Mouse (Mus musculus) heart, embryonic 11.5 days (tissue): ENCODE results near the gene Plpp7. TPM values are rescaled to one million over a fixed set of nuclear protein-coding genes. Genes with fewer than 3 reads are reported as not detected.

Source experiments
- ATAC-seq: fragments of 200-750 bp; cut with Nextera tagmentation; replicated peaks from 2 replicates; pipeline ENCODE4 v1.8.0; 2017; ENCODE audit warnings: moderate library complexity; ENCODE audit not compliant: insufficient number of reproducible peaks, low FRiP score, low TSS enrichment
- H3K27ac ChIP-seq: fragments of 300-500 bp; sonication (generic); 2 replicates; pipeline ENCODE4 v1.5.1; 2014; ENCODE audit warnings: mild to moderate bottlenecking, low read depth, low read length
- H3K27me3 ChIP-seq: fragments of 300-500 bp; sonication (generic); 2 replicates; pipeline ENCODE4 v1.6.1; 2014; ENCODE audit warnings: mild to moderate bottlenecking, low read length, mixed read lengths; ENCODE audit not compliant: control insufficient read depth, insufficient read depth
- H3K36me3 ChIP-seq: fragments of 300-500 bp; sonication (generic); 2 replicates; pipeline ENCODE4 v1.6.1; 2014; ENCODE audit warnings: mild to moderate bottlenecking, low read length, moderate library complexity, mixed read lengths; ENCODE audit not compliant: control insufficient read depth, insufficient read depth
- H3K4me1 ChIP-seq: fragments of 300-500 bp; sonication (generic); 2 replicates; pipeline ENCODE4 v1.6.1; 2014; ENCODE audit warnings: low read length; ENCODE audit not compliant: control insufficient read depth, insufficient read depth
- H3K4me2 ChIP-seq: fragments of 300-500 bp; sonication (generic); 2 replicates; pipeline ENCODE4 v1.6.1; 2014; ENCODE audit warnings: mild to moderate bottlenecking, moderate library complexity
- H3K4me3 ChIP-seq: fragments of 300-500 bp; sonication (generic); 2 replicates; pipeline ENCODE4 v1.5.1; 2014; ENCODE audit warnings: low read depth, low read length
- H3K9ac ChIP-seq: fragments of 300-500 bp; sonication (generic); 2 replicates; pipeline ENCODE4 v1.6.1; 2014; ENCODE audit warnings: mild to moderate bottlenecking, low read depth, low read length, moderate library complexity
- H3K9me3 ChIP-seq: fragments of 300-500 bp; sonication (generic); replicated peaks from 2 replicates; pipeline ENCODE4 v1.6.1; 2016; ENCODE audit warnings: low read length; ENCODE audit not compliant: control insufficient read depth
- WGBS: fragments of 180-500 bp; shearing (Covaris S2); extraction: QIAGEN DNeasy Blood & Tissue Kit; methylation state at CpG from one replicate; pipeline ENCODE4 v1.1.7; 2014; ENCODE audit not compliant: insufficient replicate concordance; 5-methylcytosine and 5-hydroxymethylcytosine counted together
- polyA plus RNA-seq: library from polyadenylated mRNA; unstranded; fragments of >200 nt; fragmentation: Nextera tagmentation; extraction: Ambion mirVana; gene quantifications from 2 replicates; pipeline ENCODE4 v1.2.1, GENCODE M21; 2014

Gene Plpp7
- polyA plus RNA-seq, 1 experiment from 2014 or later, result 10.0 TPM

GRCm38 (mm10) chr2:32057794-32058193 is 37.5 kb upstream of the Plpp7 start:
- Histone ChIP-seq H3K4me1 (peaks cover 76% of the 10 kb centered on the region), H3K27ac (peak overlapping the region; percentile 90), H3K4me2 (no peak overlapping the region), H3K4me3 (no peak overlapping the region), H3K36me3 (no peaks in the 10 kb centered on the region; the same call in 1 of the 2 replicates), H3K9me3 (no peaks in the 10 kb centered on the region), H3K27me3 (no peaks in the 10 kb centered on the region), H3K9ac (no peak overlapping the region)
- 68% methylated on average over 4 of the region's 4 CpGs for WGBS
- no peak for ATAC-seq

DNA sequence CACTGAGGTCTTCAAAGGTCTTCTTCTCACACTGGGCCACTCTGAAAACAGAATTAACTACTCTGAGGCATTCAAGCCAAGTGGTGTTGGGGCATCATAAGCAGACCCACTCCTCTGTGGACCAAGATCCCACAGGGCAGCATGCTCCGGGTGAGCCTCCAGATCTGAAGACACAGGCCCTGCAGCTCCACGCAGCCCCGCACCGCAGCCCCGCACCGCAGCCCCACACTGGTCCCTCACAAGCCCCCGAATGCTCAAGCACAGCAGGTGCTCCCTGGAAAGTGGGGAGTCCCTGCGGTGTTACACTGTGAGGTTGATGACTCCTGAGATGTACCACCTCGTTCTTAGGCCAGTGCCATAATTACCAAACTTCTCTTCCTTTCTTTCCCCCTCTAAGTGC is 37.1 kb upstream of the Plpp7 start:
- H3K9ac ChIP-seq, result no peak overlapping the region
- no peak overlapping the region for H3K4me3 ChIP-seq
- no peaks in the 10 kb centered on the region for H3K9me3 ChIP-seq
- H3K27ac ChIP-seq, result 0 out of 2 replicates have a peak overlapping the region, but pooled peaks have one; percentile 90
- H3K4me1 ChIP-seq, result peaks cover 80% of the 10 kb centered on the region
- 75% methylated on average over 9 of the region's 9 CpGs for WGBS
- ATAC-seq, result no peak
- no peaks in the 10 kb centered on the region; the same call in 1 of the 2 replicates for H3K36me3 ChIP-seq
- no peak overlapping the region for H3K4me2 ChIP-seq
- no peaks in the 10 kb centered on the region for H3K27me3 ChIP-seq

GRCm38 (mm10) chr2:32058716-32059115 is 36.6 kb upstream of the Plpp7 start:
- Histone ChIP-seq H3K9me3 (no peaks in the 10 kb centered on the region), H3K4me1 (peaks cover 82% of the 10 kb centered on the region), H3K27me3 (no peaks in the 10 kb centered on the region), H3K9ac (no peak overlapping the region), H3K27ac (peak overlapping the region; percentile 23; the same call in 1 of the 2 replicates), H3K4me2 (no peak overlapping the region), H3K4me3 (no peak overlapping the region), H3K36me3 (no peaks in the 10 kb centered on the region)
- no peak for ATAC-seq
- 37% methylated on average over 5 of the region's 5 CpGs for WGBS

DNA sequence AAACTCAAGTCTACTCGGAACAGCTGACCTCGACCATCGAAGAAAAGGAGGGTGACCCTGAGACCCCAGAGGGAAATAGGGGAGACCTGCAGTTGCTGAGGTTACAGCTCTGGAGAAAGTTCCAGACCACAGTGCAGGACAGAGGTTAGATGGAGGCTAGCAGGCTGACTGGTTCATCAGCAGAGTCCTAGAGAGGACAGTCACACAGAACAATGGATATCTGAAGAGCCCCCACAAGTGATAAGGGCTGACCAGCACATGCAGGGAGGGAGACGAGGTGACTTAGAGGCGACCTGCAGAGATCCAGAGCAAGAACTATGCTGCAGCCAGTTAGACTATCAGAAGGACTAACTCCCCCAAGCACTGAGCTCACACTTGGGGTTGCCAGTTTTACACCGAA is 35.7 kb upstream of the Plpp7 start:
- Histone ChIP-seq H3K9ac (no peak overlapping the region), H3K4me2 (no peak overlapping the region), H3K4me1 (peaks cover 87% of the 10 kb centered on the region), H3K4me3 (no peak overlapping the region), H3K27me3 (no peaks in the 10 kb centered on the region), H3K9me3 (no peaks in the 10 kb centered on the region), H3K36me3 (no peaks in the 10 kb centered on the region), H3K27ac (peak overlapping the region; percentile 23; the same call in 1 of the 2 replicates)
- WGBS, result 41% methylated on average over 6 of the region's 6 CpGs
- ATAC-seq, result no peak

- H3K36me3 ChIP-seq, result no peaks in the 10 kb centered on the region
- peaks cover 88% of the 10 kb centered on the region for H3K4me1 ChIP-seq
- H3K4me3 ChIP-seq, result no peak overlapping the region
- 71% methylated on average over 6 of the region's 6 CpGs for WGBS
- no peaks in the 10 kb centered on the region for H3K27me3 ChIP-seq
- ATAC-seq, result no peak
- no peaks in the 10 kb centered on the region for H3K9me3 ChIP-seq
- H3K4me2 ChIP-seq, result no peak overlapping the region
- no peak overlapping the region for H3K9ac ChIP-seq
- H3K27ac ChIP-seq, result 0 out of 2 replicates have a peak overlapping the region, but pooled peaks have one; percentile 62
Observed at GRCm38 (mm10) chr2:32060228-32060805, 35.0 kb upstream of the Plpp7 start.

DNA sequence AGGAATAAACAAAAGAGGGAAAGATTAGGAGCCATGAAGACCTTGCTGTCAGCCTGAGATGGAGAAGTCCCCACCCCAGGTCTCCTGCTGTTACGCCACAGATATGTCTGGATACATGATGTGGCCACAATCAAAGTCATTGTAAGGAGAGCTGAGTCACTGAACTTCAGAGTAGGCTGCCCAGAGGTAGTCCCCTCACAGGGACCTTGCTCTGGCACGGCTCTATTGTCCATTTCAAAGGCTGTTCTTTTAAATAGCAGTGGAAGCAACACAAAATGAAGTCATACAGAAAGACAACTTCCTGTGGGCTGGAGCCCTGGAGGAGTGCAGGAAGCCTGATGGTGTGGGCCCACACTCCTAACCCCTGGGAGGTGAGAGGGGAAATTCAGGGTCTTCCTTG is 34.1 kb upstream of the Plpp7 start:
- ATAC-seq, result no peak
- peaks cover 92% of the 10 kb centered on the region for H3K4me1 ChIP-seq
- H3K27ac ChIP-seq, result peak overlapping the region; percentile 62; the same call in 1 of the 2 replicates
- WGBS, result 54% methylated on average over 2 of the region's 2 CpGs
- H3K9me3 ChIP-seq, result no peaks in the 10 kb centered on the region
- H3K4me2 ChIP-seq, result no peak overlapping the region
- H3K9ac ChIP-seq, result 0 out of 2 replicates have a peak overlapping the region, but pooled peaks have one; percentile 53
- H3K27me3 ChIP-seq, result no peaks in the 10 kb centered on the region
- H3K4me3 ChIP-seq, result no peak overlapping the region
- 0 out of 2 replicates have a peak, but pooled peaks cover 2% of the 10 kb centered on the region for H3K36me3 ChIP-seq

GRCm38 (mm10) chr2:32061722-32062505 is 33.4 kb upstream of the Plpp7 start:
- no peak for ATAC-seq
- Histone ChIP-seq H3K27me3 (no peaks in the 10 kb centered on the region), H3K9ac (0 out of 2 replicates have a peak overlapping the region, but pooled peaks have one; percentile 3), H3K4me2 (0 out of 2 replicates have a peak overlapping the region, but pooled peaks have one; percentile 31), H3K4me1 (peaks cover 90% of the 10 kb centered on the region), H3K4me3 (no peak overlapping the region), H3K36me3 (0 out of 2 replicates have a peak, but pooled peaks cover 2% of the 10 kb centered on the region), H3K27ac (peak overlapping the region; percentile 96), H3K9me3 (no peaks in the 10 kb centered on the region)
- 44% methylated on average over 12 of the region's 12 CpGs for WGBS

DNA sequence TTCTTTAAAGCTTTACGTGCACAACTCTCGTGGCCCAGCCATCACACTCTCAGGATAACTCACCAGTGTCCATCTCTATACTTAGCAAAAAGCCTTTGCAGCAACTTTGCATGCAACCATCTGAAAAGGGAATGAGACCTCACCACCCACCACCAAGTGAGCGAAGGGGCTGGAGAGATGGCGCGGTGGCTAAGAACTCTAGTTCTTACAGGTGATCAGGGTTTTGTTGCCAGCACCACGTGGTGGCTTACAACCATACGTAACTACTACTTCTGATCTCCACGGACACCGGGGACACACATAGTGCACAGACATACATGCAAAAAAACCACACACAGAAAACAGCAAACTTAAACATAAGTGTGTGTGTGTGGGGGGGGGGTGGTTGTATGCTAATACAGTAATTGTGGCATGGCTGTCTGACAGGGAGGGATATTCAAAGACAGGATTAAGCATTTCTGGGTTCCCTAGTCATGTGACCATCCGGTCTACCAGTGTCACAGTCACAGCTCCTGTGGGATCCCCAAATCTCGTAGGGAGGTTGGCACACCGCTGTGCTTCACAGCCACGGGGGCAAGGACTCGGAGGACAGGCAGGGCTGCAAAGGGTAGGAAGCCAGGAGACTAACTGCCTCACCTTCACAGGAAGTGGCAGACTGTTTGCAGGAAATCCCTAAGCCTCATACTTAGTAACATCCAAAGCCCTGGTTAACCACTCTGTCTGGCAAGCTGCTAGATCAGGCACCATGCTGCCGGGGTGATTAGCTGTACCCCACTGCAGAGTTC is 32.5 kb upstream of the Plpp7 start:
- WGBS, result 77% methylated on average over 15 of the region's 15 CpGs
- Histone ChIP-seq H3K4me3 (no peak overlapping the region), H3K27me3 (no peaks in the 10 kb centered on the region), H3K4me2 (peak overlapping the region; percentile 31; the same call in 1 of the 2 replicates), H3K36me3 (peaks cover 2% of the 10 kb centered on the region; the same call in 1 of the 2 replicates), H3K9ac (0 out of 2 replicates have a peak overlapping the region, but pooled peaks have one; percentile 3), H3K27ac (peak overlapping the region; percentile 96), H3K9me3 (no peaks in the 10 kb centered on the region), H3K4me1 (peaks cover 88% of the 10 kb centered on the region)
- ATAC-seq, result no peak
